Mouse (Mus musculus) myocyte (in vitro differentiated cells): ENCODE data around the gene Ube2f.

ENCODE experiments used
- E2F4 ChIP-seq: IDR thresholded peaks from one replicate; pipeline ENCODE4 v1.6.1; 2011; ENCODE audit warnings: mild to moderate bottlenecking, control low read depth, moderate library complexity; ENCODE audit not compliant: insufficient read depth
- MAX ChIP-seq: IDR thresholded peaks from one replicate; pipeline ENCODE4 v1.6.1; 2011; ENCODE audit warnings: low read depth, mild to moderate bottlenecking, control low read depth
- POLR2A ChIP-seq: IDR thresholded peaks from one replicate; pipeline ENCODE4 v1.6.1; 2011; ENCODE audit warnings: low read depth, mild to moderate bottlenecking, control low read depth, moderate library complexity; ENCODE audit not compliant: insufficient read length
- POLR2AphosphoS2 ChIP-seq: IDR thresholded peaks from one replicate; pipeline ENCODE4 v1.6.1; 2011; ENCODE audit warnings: low read depth, control low read depth; ENCODE audit not compliant: insufficient read length
- REST ChIP-seq: IDR thresholded peaks from one replicate; pipeline ENCODE4 v1.6.1; 2011; ENCODE audit warnings: mild to moderate bottlenecking, control low read depth, moderate library complexity; ENCODE audit not compliant: insufficient read depth, insufficient read length
- SRF ChIP-seq: IDR thresholded peaks from one replicate; pipeline ENCODE4 v1.6.1; 2011; ENCODE audit warnings: low read depth; ENCODE audit not compliant: control insufficient read depth, insufficient read length
- TCF12 ChIP-seq: IDR thresholded peaks from one replicate; pipeline ENCODE4 v1.6.1; 2011; ENCODE audit warnings: mild to moderate bottlenecking, control low read depth; ENCODE audit not compliant: poor library complexity, insufficient read depth, severe bottlenecking
- USF1 ChIP-seq: IDR thresholded peaks from one replicate; pipeline ENCODE4 v1.6.1; 2011; ENCODE audit warnings: low read depth, mild to moderate bottlenecking, control low read depth, moderate library complexity

GRCm38 (mm10) chr1:91235395-91235794, 14.7 kb upstream of the Ube2f start:
- TF ChIP-seq SRF (no peak), POLR2A (no peak), MAX (no peak), E2F4 (no peak), TCF12 (no peak), USF1 (no peak), REST (no peak), POLR2AphosphoS2 (no peak)
